Mouse (Mus musculus) adrenal gland (tissue): ENCODE measurements around the gene Prss45.

Source experiments
- intact Hi-C: fragments of 180-260 bp; cut with DNase I; formaldehyde crosslinking; loops from one replicate; pipeline ENCODE4 v1.15.1; 2025

The Prss45 gene

GRCm38 (mm10) chr9:110857781-110858472 lies 23.5 kb downstream of the Prss45 start, which contains the start of gene Prss50:
Prss50 (plus strand) TSS chr9:110857967.
- intact Hi-C loops, result no loop called here

DNA sequence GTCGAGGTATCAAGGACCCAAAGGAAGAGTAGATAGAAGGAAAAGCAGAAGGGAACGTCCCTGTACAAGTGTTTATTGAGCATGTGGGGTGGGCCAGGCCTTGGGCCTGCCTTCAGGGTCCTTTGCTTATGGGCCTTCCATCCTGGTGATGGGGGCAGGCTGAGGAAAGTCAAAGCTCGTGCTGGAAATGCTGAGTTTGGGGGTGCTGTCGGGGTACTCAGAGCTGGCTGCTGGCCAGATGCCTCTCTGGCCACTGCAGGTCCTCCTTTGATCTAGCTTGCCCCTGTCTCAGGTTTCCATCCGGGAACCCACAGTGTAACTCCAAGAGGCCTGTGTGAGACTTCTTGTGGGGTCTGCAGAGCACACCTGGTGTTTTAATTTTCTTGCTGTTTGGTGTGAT lies 24.1 kb downstream of the Prss45 start:
- intact Hi-C loops, result no loop called here

GRCm38 (mm10) chr9:110858967-110859596 lies 24.7 kb downstream of the Prss45 start:
- intact Hi-C loops, result no loop called here

GRCm38 (mm10) chr9:110871030-110871429 lies 36.6 kb downstream of the Prss45 start:
- intact Hi-C loops, result loop anchor here (5.0 kb wide), 3 partner anchors 89 to 234 kb away; no protein-coding TSS in a partner anchor

DNA sequence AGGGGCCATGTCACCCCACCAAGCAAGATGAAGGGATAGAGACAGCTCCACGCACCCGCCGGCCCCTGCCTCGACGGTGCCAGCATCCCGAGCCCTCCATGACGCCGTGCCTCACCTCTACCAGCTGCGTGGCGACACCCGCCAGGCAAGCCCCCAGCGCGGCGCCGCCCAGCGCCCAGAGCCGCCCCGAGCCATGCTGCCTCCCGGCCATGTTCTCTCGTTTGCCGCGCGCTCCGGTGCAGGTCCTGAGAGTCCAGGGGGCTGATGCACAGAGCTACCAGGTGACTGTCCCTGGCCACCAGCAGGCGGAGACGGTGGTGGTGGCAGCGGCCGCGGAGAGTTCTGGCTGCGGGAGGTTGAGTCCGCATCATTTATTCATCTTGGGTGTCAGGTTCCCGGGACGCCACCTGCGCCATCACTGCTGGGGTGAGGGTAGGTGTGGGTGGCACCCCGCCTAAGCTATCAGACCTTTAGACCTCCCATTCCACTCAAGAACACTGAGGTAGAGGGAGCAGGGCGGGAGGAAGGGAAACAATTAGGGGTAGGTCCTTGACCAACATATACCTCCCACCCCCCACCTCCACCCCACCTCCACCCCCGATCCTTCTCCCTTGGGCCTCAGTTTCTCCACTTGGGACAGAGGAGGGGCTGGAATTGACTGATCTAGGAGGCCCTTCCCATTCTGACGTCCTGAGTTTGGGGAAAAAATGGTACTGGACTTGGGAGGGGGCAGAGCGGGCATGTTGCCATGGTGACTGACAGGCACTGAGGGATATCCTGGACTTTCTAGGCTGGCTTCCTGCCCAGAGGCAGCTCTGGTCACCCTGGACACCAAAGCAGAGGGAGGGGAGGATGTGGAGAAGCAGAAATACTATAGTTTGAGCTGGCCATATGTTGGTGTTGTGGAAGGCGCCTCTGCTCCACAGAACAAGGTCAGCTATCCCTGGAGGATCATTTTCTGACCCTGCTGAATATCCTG lies 39.6 kb downstream of the Prss45 start:
- intact Hi-C loops, result loop anchor here (5.0 kb wide), 3 partner anchors 92 to 237 kb away; no protein-coding TSS in a partner anchor

GRCm38 (mm10) chr9:110874660-110875191 lies 40.3 kb downstream of the Prss45 start:
- intact Hi-C loops, result loop anchor here (5.0 kb wide), 3 partner anchors 92 to 237 kb away; no protein-coding TSS in a partner anchor

GRCm38 (mm10) chr9:110875288-110875695 lies 40.9 kb downstream of the Prss45 start:
- intact Hi-C loops, result no loop called here

DNA sequence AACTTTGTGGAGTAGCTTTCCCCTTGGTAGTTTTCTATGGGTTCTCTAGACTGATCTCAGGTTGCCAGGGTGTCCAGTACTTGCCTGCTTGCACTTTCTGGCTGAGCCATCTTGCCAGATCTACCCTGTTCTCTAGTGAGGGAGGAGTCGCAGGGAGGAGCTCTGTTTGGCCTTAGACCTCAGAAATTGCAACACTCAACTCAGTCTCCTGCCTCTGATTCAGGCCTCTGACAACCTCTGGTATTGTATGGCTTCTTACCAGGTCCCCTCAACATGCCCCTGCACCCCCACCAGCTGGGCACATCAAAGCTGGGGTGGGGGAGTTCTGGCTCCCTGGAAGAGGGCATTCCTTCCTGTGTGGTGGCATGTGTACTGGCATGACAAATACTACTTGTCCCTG lies 43.0 kb downstream of the Prss45 start:
- intact Hi-C loops, result no loop called here

GRCm38 (mm10) chr9:110877888-110878287 lies 43.5 kb downstream of the Prss45 start:
- intact Hi-C loops, result no loop called here

DNA sequence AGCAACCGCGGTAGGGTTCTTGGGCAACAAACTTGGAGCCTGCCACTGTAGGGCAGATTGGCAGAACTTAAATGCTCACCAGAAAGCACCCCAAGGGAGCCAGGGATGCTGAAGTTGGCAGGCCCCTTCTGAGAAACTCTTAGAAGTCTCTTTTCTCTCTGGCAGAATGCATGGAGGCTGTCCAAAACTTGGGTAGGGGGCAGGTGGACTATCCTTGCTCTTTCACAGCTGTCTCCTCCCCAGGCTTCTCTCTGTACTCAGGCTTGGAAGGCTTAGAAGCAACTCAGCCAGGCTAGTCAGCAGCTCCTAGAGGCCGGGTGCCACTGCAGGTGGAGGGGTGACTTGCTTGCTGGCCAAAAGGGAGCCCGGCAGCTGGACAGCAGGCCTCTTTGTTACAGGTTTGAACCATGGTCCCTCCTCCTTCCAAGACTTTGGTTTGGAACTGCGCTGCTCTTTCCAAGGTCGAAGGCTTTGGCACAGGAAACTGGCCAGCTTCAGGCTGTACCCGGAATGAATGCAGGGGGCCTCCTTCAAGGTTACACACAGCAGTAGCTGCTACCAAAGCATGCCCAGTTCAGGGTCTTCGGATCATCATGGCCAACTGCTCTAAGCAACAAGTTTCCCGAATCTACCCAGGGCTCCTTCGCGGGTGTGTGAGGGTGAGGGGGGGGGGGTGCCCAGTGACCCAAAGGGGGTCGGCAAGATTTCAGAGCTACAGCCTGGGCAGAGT lies 45.0 kb downstream of the Prss45 start, which contains the start of gene Als2cl:
TSS of gene Als2cl (plus strand) at position 680 of the 730 bp plus-strand sequence.
- intact Hi-C loops, result no loop called here

DNA sequence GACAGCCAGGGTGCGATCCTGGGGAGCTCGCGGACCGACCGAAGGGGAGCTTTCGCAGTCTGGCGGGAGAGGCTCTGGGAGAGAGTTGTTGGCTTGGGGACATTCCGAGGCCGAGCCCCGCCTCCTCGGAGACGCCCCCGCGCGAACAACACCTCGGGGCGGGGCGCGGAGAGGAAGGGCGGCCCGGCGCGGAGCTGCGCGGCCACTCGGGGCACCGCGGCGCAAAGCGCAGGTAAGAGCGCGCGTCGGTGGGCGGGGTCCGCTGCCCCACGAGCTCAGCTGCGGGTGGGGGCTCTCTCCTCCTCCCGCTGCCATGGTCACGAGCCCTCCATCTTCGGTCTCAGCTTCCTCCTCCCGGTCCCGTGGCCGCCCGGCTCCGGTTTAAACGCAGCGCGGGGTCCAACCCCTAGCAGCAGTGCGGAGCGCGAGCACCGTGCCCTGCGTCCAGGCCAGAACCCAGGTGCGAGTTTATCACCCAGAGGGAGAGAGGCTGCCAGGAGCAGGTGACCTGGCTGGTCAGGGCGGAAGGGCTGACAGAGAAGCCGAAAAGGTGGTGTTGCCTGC lies 45.7 kb downstream of the Prss45 start, which contains the start of gene Tmie:
TSS of gene Tmie (minus strand) at position 116 of the 564 bp plus-strand sequence.
- intact Hi-C loops, result no loop called here

DNA sequence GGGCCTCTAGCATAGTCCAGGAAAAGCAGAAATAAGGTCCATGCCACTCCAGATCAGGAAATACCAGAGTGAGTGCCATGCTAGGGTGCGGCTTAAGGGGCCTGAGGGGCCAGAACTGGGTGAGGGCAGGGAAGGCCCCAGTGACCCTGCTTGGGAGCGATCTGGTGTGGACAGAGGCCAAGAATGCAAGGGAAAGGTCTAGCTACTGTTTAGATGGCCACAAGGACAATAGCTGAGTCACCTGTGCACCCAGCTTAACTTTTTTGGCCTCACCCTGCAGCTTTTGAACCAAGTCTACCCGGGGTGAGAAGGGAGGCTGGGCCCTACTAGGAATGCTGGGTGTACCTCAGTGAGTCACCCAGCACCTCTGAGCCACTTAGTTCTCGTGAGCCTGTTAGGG lies 46.4 kb downstream of the Prss45 start:
- intact Hi-C loops, result no loop called here

DNA sequence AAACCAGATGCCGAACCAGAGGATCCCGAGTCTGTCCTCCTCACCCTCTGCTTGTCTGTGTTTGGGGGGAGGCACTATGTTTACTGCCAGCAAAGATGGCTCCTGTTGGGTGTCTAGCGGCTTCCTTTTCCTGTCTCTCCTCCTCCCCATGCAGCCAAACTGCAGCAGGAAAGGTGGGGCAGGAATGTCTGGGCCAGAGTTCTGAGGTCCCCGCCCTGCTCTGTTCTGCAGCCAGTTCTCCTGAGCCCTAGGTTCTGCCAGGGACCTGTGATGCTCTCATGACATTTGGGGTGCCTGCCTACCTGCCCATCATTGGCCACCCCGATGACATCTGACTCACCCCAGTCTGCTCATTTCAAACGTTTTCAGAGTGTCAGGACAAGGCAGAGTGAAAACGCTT lies 47.6 kb downstream of the Prss45 start:
- intact Hi-C loops, result no loop called here

GRCm38 (mm10) chr9:110887388-110888303 lies 53.3 kb downstream of the Prss45 start:
- intact Hi-C loops, result no loop called here

DNA sequence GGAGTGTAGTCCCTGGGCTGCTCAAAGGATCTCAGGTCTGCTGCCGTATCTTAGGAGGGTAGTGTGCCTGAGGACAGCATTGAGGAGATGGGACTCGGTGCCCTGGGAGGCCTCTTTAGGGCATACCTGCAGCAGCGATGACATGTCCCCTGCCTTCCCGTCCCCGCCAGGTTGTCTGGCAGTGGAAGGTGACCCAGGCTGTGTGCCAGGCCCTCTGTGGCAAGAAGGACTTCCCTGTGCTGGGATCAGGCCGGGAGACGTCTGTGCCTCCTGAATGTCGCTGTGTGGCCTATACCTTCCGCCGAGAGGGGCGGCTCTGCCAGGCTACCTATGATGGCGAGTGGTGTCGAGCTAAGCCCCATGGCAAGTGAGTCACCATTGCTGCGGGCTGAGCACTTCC lies 54.5 kb downstream of the Prss45 start:
- intact Hi-C loops, result no loop called here

- intact Hi-C loops, result no loop called here
Observed at GRCm38 (mm10) chr9:110890026-110890783, 55.8 kb downstream of the Prss45 start.
